Mouse (Mus musculus) embryonic fibroblast, embryonic 13.5 days (primary cell): Measurements from ENCODE around the gene Aldoart1.

Source experiments
- CTCF ChIP-seq: IDR thresholded peaks from 2 replicates; pipeline ENCODE4 v1.5.1; 2011; ENCODE audit warnings: mild to moderate bottlenecking, control low read depth, low read length, moderate library complexity, borderline replicate concordance; ENCODE audit not compliant: insufficient read depth
- POLR2A ChIP-seq: IDR thresholded peaks from 2 replicates; pipeline ENCODE4 v1.6.1; 2011; ENCODE audit warnings: low read depth, mild to moderate bottlenecking, control low read depth, low read length, moderate library complexity

DNA sequence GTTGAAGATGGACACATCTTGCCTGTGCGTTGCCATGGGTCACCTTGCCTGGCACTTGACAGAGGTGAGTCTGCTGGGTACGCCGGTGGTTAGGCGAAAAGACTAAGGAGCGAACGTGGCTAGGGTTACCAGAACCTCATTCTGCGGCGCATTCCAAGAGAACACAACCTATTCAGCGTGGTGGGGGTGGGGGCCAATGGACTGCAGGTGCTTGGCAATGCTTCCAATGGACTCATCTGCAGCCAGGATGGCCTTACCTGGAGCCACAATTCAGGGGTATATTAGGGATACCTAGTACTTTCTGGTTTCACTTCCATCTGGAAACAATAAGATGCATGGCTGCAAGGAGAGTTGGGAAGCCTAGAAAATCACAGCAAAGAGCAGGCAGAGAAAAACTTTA, at the start of gene Aldoart1:
- no peak for TF ChIP-seq CTCF
- no peak for TF ChIP-seq POLR2A
